Mouse (Mus musculus) urinary bladder, postnatal 36 days (tissue): ENCODE measurements around the gene Fmnl3.
A peak's percentile ranks its signal among the peaks of the same experiment; 100 is the strongest.

Experiments used
- DNase-seq, 2 experiments: peaks; one replicate each; pipeline ENCODE4 v3.0.0; 2022; ENCODE audit warnings: low spot score in 2 of 2, mixed read lengths in 1 of 2

Gene Fmnl3

DNA sequence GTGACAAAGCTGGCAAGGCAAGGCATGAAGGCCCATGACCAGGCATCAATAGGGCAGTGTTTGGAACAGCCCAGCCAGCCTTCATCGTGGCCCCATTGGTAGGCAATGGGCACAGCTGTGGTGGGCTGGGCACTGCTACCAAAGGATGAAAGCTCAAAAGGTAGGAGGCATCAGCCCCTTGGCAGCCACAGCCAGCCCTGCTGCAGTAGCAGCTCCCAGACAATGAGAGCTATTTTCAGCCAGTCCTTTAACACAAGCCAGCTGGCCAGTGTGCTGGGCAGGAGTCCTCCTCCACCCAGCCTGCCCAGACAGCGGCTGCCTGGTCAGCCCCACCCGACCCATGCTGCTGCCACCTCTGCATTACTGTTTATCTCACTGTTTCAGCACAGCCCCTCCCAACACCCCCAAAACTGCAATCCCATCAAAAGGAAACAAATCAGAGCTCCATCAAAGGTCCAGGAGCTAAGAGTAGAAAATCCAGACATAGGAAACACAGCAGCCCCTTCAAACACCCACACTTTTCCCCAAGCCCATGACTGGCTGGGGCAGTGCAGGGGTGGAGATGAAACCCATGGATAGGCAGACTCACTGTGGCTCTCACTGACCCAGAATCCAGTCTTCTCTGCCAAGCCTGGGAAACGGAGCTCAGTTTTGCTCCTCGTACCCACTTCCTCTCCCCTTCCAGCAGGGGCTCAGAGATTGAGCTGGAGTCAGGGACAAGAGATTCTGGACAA is 26.7 kb downstream of the Fmnl3 start:
- DNase-seq = no peak

DNA sequence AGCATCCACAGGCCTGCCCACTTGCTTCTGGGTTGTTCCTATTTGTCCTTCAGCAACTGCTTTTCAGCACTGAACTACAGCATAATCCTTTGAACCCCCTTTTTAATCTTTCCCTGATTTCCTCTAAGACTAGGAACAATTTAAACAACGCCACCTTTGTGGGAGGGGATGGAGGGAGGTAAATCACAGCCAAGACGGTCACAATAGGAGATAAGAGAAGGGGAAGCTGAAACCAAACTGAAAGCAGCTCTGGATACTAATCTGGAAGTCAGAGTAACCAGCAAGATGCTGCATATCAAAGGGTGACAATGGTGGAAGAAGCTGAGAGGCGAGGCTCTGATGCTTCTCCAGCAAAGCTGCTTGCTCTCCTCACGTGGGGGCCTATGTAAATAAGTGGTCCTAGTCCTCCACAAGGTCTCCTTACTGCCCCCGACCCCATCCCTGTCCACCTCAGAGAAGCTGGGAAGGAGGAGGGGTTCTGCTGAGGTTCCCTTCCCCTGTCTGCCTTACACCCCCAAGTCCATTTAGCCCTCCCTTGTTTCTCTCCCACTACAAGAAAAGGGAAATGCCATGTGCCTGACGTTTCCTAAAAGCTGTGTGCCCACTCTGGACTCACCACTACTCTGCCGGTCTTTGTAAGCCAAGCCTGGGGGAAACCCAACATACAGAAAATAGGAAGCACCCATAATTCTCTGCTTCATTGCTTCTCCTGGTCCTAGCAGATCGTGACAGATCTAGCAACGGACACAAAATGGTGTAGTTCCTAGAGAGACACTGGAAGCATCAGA is 27.9 kb downstream of the Fmnl3 start:
- no peak for DNase-seq

DNA sequence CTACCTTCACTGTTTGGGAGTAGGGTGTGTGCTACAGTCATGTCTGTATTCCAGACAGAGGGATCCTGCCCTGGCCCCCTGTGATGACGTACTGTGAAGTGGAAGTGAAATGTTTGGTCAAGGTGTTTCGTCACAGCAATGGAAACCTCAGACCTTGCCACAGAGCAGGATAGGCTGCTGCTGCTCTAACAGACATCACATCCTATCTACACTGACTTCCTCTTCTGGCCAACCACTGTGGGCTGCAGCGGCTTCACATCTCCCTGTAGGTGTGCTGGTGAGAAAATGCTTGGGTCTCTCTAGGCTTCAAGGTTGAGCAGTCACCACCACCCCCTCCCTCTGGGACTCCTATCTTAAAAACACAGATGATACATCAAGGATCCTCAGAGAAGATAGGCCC is 29.2 kb downstream of the Fmnl3 start:
- no peak for DNase-seq

DNA sequence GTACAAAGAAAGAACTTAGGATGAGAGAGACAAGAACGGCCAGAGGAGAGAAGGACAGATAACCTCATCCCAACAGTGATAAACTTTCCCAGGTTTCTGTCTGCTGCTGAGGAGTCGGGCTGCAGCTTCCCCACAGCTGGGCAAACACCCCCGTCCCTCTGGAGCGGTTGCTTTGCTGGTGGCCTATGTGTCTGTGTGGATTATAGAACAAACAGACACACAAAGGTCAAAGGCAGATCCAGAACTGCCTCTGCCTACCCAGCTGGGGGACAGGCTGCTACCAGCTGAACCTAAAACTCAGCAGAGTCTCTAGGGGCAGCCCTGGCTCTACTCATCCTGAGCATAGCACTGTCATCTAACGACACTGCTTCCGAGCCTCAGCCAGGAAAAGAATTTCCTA is 30.6 kb downstream of the Fmnl3 start:
- no peak for DNase-seq

DNA sequence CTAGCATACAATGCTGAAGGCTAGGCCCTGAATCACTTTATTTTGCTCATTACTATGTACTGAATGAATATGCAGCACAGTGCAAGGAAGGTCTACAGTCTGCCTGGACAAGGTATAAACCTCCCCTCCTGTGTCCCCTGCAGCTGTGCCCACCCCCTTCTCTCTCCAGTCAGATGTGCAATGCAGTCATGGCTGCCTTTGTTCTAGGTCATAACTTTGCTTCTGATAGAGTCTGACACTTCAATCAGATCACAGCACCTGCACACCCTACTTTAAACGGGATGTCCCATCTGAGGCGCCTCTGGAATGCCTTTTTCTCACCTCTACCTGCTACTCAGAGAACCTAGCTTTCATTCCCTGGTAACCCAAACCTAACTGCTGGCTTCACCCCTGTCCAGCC is 31.4 kb downstream of the Fmnl3 start:
- no peak for DNase-seq

DNA sequence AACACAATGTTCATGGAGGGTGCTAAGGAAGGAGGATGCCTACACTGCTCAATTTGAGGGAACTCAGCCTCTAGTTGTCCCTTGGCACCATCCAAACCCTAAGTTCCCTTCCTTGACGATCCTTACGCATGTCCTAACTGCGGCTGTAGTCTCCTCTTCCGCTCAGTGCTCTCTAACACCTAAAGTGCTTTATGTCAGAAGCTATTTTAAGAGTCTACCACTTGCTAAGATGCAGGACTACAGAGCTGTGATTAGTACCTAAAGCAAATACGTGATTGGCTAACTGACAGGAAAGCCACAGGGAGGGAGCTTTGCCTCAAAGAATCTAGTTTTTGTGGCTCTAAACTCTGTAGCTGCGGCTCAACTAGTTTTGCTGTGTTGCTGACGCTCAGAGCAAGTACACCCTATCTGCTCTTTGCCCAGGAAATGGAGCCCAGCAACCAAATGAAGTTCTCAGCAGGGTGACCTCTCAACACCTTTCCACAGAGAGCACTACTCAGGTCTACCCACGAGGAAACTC is 34.4 kb downstream of the Fmnl3 start:
- DNase-seq = no peak

DNA sequence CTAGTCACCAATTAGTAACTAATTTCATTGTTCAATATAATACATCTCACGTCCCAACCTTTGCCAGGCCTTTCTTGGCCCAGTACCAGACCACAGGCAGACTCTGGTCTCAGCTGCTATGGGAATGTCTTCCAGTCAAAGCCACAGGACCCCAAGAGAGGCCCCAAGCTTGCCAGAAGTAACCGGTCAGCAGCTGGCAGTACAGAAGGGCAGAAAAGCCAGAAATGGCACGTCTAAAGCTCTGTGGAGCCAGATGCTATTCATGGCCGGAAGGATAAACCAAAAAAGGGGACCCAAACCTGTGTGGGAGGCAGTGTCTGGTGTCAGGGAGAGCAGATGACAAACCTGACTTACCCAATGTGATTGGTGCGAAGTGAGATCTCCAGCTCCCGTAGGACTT is 35.8 kb downstream of the Fmnl3 start:
- DNase-seq = no peak

DNA sequence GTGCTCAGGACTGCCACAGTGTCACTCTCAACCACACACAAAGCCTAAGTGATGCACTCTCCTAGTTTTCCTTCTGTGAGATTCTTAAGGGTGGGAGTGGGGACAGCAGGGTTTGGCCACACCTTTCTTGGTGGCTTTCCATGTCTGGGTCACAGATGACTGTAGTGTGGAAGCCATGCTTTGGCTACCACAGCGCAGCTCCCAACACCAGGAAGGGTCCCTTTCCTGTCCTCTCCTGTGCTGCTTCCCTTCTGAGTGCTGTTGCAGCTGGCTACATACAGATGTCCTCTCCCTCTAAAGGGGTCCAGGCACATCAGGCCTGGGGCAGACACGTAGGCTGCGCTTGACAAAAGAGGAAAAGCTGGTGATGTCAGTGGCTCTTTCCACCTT is 36.6 kb downstream of the Fmnl3 start:
- DNase-seq = no peak

DNA sequence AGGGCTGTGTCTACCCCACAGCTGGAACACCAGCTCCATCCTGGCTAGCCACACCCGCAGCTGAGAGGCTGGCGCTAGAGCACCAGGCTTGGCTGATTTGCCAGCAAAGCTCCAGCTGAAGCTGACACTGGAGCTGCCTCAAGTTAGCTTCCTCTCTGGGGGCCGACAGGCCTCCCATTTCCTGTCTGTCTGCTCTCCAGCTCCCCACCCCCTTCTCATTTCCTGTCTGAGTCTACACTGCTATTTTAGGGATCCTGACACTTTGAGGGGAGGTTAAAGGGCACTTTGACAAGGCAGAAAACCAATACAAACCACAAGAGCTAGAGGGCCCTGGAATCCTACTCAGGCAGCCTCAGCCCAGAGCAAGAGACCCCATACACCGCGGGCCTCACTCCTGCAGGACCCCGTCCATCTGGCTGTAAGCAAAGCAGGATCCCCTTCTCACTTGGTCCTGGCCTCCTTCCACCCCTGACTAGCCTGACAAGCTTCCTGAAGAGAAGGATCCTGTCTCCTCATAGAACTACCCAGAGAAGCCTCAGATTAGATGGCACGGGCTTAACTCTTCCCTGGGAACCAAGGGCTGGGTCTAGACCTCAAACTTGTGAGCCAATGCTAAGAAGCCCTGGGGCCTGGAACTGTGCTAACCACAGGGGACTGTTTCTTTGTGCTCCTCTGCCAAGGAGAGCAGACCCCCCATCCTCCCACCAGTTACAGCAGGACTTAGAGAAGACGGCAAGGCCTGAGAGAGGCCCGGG is 37.2 kb downstream of the Fmnl3 start:
- peak; percentile 23 to 58 for DNase-seq

DNA sequence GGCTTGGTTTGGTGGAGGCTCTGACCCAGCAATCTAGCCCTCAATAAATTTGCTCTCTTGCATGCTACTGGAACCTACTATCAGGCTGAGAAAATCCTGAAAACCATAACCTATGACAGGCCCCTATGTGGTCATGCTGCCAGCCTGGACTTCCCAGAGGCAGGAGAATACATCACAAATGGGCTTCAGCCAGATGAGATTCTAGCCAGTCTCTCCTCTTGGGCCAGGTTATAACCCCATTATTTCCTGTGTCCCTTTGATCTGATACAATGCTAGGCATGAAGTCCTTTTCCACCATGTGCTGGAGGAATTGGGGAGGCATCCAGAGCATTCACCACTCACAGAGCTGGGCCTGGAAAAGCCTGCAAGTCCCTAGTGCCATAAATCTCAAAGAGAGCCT is 38.2 kb downstream of the Fmnl3 start:
- DNase-seq = no peak

DNA sequence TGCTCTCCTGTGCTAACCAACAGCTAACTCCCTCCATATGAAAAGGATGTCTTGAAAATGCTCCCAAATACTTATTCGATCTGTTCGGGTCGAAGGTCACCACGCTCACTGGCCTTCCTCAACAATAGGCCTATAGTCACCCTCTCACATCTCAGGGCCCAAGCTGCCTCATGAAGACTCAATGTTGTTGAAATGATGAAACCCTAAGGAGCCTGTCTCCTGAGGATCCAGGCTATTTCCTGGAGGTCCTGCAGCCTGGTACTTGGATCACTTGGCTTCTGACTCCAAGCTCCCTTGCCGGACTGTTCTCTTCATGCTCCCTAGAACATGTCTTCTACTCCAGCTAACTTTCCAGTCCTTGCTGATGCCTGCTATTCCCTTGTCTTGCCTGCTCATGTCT is 38.9 kb downstream of the Fmnl3 start:
- DNase-seq = no peak

DNA sequence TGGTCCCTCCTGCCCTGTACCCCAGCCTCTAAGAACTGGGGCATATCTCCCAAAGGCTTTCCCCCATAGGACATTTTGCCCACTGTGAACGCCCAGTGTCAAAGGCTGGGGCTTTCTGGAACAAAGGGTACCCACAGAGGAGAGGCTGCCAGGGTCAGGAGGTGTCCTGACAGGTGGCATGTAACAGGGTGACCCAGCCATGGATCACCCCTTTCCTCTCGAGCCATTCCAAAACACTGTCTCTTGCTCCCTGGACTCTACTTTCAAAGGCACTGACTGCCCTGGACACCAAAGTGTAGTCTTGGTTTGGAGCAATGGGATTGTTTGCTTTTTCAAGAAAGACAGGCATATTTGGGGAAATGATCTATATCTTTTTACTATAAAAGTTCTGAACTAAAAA is 40.0 kb downstream of the Fmnl3 start:
- DNase-seq = no peak

DNA sequence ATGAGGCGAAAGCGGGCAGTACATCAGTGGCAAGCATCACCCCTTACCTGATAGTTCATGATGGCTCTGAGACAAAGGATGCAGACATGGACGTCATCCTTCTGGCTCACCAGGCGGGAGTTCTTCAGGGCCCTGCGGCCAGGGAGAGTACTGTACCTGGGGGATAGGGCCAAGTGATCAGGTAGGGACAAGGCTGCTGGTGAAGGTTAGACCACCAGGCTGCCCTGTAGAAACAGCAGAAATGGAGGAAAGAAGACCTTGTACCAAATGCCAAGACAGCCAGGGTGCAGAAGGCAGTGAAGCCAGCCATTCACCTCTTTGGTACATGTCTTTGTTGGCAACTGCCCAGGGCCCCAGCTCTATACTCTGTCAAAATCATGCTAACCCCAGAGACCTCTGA is 42.3 kb downstream of the Fmnl3 start:
- DNase-seq = no peak

DNA sequence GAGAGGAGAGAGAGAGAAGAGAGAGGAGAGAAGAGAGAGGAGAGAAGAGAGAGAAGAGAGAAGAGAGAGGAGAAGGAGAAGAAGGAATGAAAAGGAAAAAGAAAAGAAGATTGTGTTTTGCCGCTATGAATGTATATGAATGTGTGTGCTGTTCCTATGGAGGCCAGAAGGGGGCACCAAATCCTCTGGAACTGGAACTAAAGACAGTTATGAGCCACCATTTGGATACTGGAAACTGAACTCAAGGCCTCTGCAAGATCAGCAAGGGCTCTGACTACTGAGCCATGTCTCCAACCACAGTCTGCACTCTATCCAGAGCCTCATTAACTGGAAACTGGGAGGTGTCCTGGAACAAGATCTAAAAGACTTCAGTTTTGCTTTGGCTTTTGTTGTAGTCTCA is 43.3 kb downstream of the Fmnl3 start:
- no peak for DNase-seq

DNA sequence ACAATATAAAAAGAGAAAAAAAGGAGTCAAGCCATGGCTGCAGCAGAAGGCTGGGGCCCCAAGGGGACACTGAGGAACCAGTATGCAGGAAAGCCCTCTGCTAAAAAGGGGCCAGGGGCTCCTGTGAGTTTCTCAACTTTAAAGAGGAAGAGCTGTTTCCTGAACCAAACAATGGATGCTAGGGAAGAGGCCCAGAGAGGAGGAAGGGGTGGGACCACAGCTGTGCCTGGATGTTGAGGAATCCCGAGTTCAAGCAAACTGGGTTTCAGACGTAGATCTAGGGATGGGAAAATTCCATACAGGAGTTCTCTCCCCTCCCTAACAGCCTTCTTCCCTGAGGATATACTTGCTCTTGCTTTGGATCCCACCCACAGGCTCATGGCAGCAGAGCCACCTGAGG is 43.9 kb downstream of the Fmnl3 start:
- DNase-seq = no peak

DNA sequence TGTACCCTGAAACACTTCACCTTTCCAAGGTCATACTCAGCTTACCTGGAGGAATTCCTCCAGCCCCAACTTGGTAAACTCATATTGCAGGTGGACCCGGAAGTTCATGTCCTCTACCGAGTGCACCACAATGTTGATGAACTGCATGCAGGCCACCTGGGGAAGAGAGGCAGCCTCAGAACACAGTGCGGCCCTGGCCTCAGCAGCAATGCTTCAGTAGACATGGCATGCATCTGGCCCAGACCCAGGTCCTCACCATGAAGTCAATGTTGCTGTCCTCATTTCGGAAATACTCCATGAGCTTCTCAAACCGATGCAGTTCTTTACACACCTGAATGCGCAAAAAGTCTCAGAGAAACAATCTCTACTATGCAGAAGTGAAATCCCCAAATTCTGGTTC is 44.7 kb downstream of the Fmnl3 start:
- DNase-seq = no peak

DNA sequence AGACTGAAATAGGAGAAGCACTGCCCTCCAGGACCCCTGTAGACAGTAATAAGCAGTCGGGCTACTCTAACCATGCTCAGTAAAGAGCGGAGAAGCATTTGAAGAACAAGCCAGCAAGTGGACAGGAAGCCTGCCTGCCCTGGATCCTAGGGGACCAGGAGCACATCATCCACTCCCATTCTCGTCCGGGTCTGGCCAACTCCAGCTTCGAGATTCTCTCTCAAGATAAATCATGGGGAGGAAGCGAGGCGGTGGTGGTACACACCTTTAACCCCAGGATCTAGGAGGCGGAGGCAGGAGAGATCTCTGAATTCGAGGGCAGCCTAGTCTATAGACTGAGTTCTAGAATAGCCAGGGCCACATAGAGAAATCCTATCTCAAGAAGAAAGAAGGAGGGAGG is 46.1 kb downstream of the Fmnl3 start:
- no peak for DNase-seq

DNA sequence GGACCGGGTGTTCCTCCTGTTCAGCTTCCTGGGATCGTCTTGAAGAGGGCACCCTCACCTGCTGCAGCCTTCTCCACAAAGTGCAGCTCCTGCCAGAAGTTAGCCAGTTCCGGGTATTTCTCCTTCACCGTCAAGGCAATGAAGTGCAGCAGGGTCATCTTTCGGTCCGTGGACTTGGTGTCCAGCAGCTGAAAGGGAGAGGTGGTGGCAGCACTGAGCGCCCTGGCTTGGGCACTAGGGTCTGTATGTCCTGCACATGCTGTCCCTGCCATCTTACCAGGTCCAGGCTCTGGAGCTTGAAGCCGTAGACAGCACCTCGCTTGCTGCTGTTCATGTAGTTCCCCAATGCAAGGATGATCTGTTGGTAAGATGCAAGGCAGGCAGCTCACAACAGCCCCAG is 49.3 kb downstream of the Fmnl3 start:
- DNase-seq = no peak

DNA sequence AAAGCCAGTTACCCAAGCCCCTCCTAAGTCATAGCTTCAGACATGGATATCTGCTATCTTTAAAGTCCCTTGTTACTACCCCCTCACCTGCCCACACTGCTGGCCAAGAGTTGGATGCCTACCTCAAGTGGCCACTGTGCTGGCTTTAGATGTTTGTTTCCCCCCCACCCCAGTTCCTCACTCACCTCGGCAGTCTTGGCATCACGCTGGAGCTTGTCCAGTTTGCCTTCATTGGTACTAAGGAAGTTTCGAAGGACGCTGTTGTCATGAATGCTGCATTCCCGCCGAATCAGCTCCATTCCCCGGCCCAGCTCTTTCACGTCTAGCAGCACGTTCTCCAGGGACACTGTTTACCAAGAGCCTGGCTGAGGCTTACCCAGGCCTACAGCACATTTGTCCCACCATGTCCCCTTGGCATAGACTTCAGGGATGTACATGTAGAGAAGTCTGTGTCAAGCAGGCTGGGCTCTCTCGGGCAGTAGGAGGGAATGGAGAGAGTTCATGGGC is 50.1 kb downstream of the Fmnl3 start:
- no peak for DNase-seq

DNA sequence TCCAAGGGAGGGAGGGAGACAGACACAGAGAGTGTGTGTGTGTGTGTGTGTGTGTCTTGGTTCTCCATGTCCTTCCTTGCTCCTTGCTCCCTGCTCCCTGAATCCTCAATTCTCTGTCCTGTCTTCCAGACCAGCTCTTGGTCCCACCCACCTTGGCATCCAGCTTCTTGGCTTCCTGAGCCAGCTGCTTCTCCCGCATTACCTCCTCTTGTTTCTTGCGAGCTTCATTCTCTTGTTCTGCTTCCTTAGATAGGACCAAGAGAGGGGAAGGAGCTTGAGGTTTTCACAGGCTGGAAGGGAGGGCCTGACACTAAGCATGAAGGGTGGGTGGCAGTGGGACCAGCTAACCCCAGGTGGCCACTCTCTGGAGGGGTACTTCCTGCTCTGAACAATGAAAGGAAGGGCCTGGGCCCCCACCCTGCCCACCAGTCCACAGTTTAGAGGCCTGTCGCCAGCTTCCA is 50.8 kb downstream of the Fmnl3 start:
- no peak for DNase-seq

DNA sequence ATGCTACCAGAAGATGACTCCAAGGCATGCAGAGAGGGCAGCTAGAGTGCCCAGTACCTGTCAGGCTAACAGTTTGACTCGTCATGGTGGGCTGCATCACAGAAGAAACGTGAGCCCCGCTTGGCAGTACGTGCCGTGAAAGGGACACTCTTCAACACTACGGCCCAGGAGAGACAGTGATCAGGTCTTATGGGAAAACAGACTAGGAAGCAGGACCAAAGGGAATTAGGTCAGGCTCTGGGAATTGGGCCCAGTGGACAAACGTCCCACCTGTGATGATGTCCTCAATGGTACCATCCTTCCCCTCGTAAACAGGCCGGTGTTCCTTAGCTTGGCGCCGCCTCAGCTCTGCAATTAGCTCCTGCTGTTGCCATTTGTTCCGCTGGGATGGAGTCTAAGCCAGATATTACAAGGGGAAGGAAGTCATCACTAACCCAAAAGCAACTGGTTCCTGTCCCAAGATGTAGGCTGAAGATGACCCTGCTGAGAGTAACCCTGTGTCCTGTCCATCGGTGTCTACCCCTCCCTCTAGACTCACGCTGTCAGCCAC is 51.3 kb downstream of the Fmnl3 start:
- no peak for DNase-seq

DNA sequence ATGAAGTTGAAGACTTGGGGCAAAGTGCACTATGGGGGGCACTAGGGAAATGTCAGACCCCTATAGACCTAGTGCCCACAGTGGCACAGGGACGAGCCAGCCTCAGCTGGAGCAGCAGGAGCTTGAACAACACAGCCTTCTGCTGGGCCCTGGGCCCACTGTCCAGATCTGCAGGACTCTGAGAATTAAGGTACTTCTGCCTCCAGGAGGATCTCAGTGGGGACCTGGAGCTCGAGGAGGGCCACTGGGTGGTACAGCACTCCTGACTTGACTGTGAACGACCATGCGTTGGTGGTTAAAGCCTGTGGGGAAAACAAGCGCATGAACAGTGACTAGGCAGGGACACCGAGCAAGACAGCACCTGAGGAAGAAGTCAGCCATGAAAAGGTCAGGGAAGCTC is 52.2 kb downstream of the Fmnl3 start:
- DNase-seq = no peak
